Mouse (Mus musculus) megakaryocyte, embryonic 14.5 days (primary cell): ENCODE results near the gene Coq6.

Experiments
- FLI1 ChIP-seq: IDR thresholded peaks from 2 replicates; pipeline ENCODE4 v1.6.1; 2012; ENCODE audit warnings: low read length, inconsistent platforms, mixed read lengths
- GATA1 ChIP-seq: IDR thresholded peaks from 3 replicates; pipeline ENCODE4 v1.6.1; 2012; ENCODE audit warnings: mixed read lengths, low read length, inconsistent platforms, borderline replicate concordance

GRCm38 (mm10) chr12:84416834-84417604 is 55.6 kb downstream of the Coq6 start, which contains the start of gene Rnf113a2:
- no peak for TF ChIP-seq GATA1
- TF ChIP-seq FLI1, result no peak
